Mouse (Mus musculus) ES-E14 (cell line): Measurements from ENCODE around the gene Msx3. TPM values are rescaled to one million over a fixed set of nuclear protein-coding genes. Genes with fewer than 3 reads are reported as not detected.
A peak's percentile ranks its signal among the peaks of the same experiment; 100 is the strongest.

ENCODE experiments used
- DNase-seq: peaks from one replicate; pipeline ENCODE4 v3.0.0-alpha.2; 2013; ENCODE audit warnings: low read depth, low spot score
- H3K27ac ChIP-seq: 2 replicates; pipeline ENCODE4 v1.5.1; 2012; ENCODE audit warnings: low read depth, mild to moderate bottlenecking, low read length, moderate library complexity, mixed read lengths; ENCODE audit not compliant: poor library complexity, insufficient read depth, severe bottlenecking
- H3K36me3 ChIP-seq: 2 replicates; pipeline ENCODE4 v1.6.1; 2012; ENCODE audit warnings: mild to moderate bottlenecking, low read length, moderate library complexity, mixed read lengths; ENCODE audit not compliant: control insufficient read depth, poor library complexity, insufficient read depth, severe bottlenecking
- H3K4me1 ChIP-seq, 2 experiments: fragments of 150-350 bp in 1 of 2; sonication (generic) in 1 of 2; 2 replicates each; pipeline ENCODE4 v1.6.1; 2012; ENCODE audit warnings: low read length in 2 of 2, mild to moderate bottlenecking in 1 of 2, mixed read lengths in 1 of 2; ENCODE audit not compliant: control insufficient read depth in 2 of 2, insufficient read depth in 2 of 2, poor library complexity in 1 of 2
- H3K4me3 ChIP-seq, 2 experiments: fragments of 150-350 bp in 1 of 2; sonication (generic) in 1 of 2; 2 replicates each; pipeline ENCODE4 v1.5.1; 2012; ENCODE audit warnings: low read length in 2 of 2, low read depth in 1 of 2, mild to moderate bottlenecking in 1 of 2, mixed read lengths in 1 of 2; ENCODE audit not compliant: insufficient read depth in 1 of 2, poor library complexity in 1 of 2, severe bottlenecking in 1 of 2
- H3K9ac ChIP-seq: 2 replicates; pipeline ENCODE4 v1.6.1; 2012; ENCODE audit warnings: low read depth, mild to moderate bottlenecking, low read length, mixed read lengths; ENCODE audit not compliant: poor library complexity, insufficient read depth, severe bottlenecking
- H3K9me3 ChIP-seq: fragments of 150-350 bp; sonication (generic); 2 replicates; pipeline ENCODE4 v1.6.1; 2012; ENCODE audit warnings: low read depth, mild to moderate bottlenecking, low read length; ENCODE audit not compliant: control insufficient read depth, insufficient read depth
- CHD2 ChIP-seq: IDR thresholded peaks from 2 replicates; pipeline ENCODE4 v1.6.1; 2014; ENCODE audit warnings: mild to moderate bottlenecking, low read depth, low read length, inconsistent platforms
- HCFC1 ChIP-seq: IDR thresholded peaks from 2 replicates; pipeline ENCODE4 v1.6.1; 2012; ENCODE audit warnings: low read length, inconsistent platforms, borderline replicate concordance; ENCODE audit not compliant: insufficient read depth
- MAFK ChIP-seq: IDR thresholded peaks from 2 replicates; pipeline ENCODE4 v1.6.1; 2014; ENCODE audit warnings: mild to moderate bottlenecking, low read depth, low read length, inconsistent platforms; ENCODE audit not compliant: insufficient read depth
- ZC3H11A ChIP-seq: IDR thresholded peaks from 2 replicates; pipeline ENCODE4 v1.6.1; 2012; ENCODE audit warnings: low read depth, mild to moderate bottlenecking, inconsistent platforms, low read length, borderline replicate concordance
- ZNF384 ChIP-seq: IDR thresholded peaks from 2 replicates; pipeline ENCODE4 v1.6.1; 2012; ENCODE audit warnings: low read depth, low read length, inconsistent platforms
- in situ Hi-C, 2 experiments: fragments of 600-800 bp; cut with MboI; formaldehyde crosslinking; loops; one replicate each; pipeline ENCODE4 v1.15.1; 2025; ENCODE audit warnings: low sequenced_read_pairs in 2 of 2, inconsistent platforms in 1 of 2; ENCODE audit not compliant: unreplicated experiment in 2 of 2
- total RNA-seq: library from RNA; depleted of rRNA; stranded (reverse); fragments of 300-350 nt; gene quantifications from 2 replicates; pipeline ENCODE4 v1.2.3, GENCODE M21; 2012; rRNA removed

Gene Msx3
- total RNA-seq = 0.16 and 0.27 TPM in 2 replicates

DNA sequence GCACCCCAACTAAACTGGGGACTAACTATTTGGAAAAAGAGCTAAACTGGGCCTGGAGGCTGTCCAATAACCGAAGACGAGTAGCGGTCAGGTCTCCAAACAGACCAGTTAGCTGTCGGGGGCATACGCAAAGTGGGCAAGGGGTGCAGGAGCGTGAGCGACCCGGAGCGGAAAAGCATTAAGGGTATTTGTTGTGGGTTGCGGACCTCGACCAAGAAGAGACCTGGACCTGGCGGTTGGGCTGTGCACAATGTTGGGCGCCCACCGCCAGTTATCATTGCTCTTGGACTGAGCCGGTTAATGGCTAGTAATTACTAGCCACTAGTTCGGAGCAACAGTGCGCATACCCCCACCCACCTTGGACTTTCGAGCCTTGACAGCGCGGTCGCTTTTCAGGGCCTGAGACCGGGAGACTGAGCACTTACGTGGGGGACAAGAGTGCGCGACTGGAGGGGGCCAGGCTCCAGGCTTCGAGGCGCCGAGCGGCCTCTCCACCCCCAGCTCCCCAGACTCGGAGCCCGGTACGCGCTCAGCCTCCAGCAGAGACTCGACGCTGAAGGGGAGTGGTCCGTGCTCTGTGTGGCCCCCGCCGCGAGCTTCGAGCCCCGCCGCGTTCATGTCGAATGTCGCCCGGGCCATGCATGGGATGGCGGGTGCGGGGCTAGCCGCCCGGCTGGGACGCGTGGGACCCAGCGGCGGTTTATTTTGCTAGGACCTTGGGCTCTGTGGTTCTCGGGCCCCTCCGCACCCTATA lies at the start of gene Msx3:
Msx3 (minus strand) TSS at position 729 of the 754 bp plus-strand sequence.
- Histone ChIP-seq H3K27ac (no peak within 1 kb of the TSS), H3K9ac (0 out of 2 replicates have a peak within 1 kb of the TSS, but pooled peaks have one; percentile 5), H3K4me3 (peak within 1 kb of the TSS; percentile 54 to 61), H3K9me3 (no peaks in the 10 kb centered on the region), H3K4me1 (no peaks in the 10 kb centered on the region), H3K36me3 (no peaks in the 10 kb centered on the region)
- TF ChIP-seq ZNF384 (no peak), HCFC1 (no peak), CHD2 (no peak), ZC3H11A (no peak), MAFK (no peak)
- no peak for DNase-seq
- in situ Hi-C loops = no loop called here

DNA sequence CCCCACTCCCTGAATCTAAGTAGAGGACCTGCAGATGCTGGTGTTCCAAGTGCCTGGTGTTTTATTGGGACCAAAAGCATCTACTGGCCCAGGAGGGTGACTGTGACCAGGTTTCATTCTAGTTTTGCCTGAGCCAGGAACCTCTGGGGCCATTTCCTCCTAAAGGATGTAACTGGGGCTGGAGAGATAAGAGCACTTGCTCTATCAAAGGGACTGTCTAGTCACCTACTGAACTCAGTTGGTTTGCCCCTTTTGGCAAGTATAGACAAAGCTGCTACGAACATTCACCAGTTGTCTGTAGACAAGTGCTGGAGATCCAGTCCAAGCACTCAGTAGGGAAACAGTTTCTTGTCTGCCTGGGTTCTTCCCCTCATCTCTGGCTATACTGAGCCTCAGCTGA lies 49.6 kb upstream of the Msx3 start:
- in situ Hi-C loops = no loop called here
- Histone ChIP-seq H3K4me3 (no peak overlapping the region), H3K9me3 (no peaks in the 10 kb centered on the region), H3K27ac (no peak overlapping the region), H3K9ac (no peak overlapping the region), H3K36me3 (no peaks in the 10 kb centered on the region), H3K4me1 (peaks cover 0 to 7% of the 10 kb centered on the region in 2 experiments; a peak in 2 of 4 replicates)
- TF ChIP-seq ZNF384 = no peak
- TF ChIP-seq CHD2 = no peak
- TF ChIP-seq ZC3H11A = no peak
- TF ChIP-seq MAFK = no peak
- TF ChIP-seq HCFC1 = no peak
- DNase-seq = no peak

DNA sequence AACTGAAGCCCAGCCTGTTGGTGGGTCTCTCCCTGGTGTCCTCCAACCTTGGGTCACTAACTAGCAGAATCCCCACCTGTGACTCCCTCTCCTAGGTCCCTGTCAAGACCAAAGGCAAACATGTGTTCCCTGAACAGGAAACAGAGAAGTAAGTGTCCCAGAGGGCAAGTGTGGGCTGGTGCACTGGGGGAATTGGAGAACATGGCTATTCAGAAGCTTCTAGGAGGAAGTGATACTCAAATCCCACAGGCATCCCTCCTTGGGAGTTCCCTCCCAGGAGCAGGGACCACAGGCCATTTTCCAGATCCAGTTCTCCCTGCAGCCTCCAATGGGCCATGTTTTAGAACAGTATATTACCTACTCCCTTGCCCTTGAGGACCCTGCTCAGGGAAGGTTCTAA lies 47.2 kb upstream of the Msx3 start:
- Histone ChIP-seq H3K9ac (no peak overlapping the region), H3K4me3 (no peak overlapping the region), H3K9me3 (no peaks in the 10 kb centered on the region), H3K36me3 (no peaks in the 10 kb centered on the region), H3K27ac (no peak overlapping the region), H3K4me1 (no peaks in the 10 kb centered on the region)
- in situ Hi-C loops = no loop called here
- DNase-seq = no peak
- TF ChIP-seq ZC3H11A = no peak
- no peak for TF ChIP-seq CHD2
- TF ChIP-seq ZNF384 = no peak
- TF ChIP-seq HCFC1 = no peak
- no peak for TF ChIP-seq MAFK

DNA sequence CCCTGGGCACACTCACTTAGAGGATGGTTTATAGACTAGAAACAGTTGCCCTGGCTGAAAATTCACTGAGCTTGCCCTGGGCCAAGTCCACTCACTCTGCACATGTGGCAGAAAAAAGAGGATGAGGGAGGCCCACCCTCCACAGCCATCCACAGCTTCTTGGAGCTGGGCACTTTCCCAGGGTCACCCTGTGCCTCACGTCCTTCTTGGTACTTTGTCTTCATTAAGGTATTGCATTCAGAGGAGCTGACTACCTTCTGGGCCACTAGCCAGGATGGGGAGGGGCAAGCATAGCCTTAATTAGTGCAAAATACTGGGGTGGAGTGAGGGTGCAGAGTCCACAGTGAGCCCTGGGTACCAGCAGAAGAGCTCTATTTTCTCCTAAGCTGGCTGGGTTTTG lies 46.7 kb upstream of the Msx3 start:
- no peak overlapping the region for H3K27ac ChIP-seq
- TF ChIP-seq ZNF384 = no peak
- TF ChIP-seq CHD2 = no peak
- TF ChIP-seq ZC3H11A = no peak
- no peak for TF ChIP-seq HCFC1
- TF ChIP-seq MAFK = no peak
- in situ Hi-C loops = no loop called here
- H3K36me3 ChIP-seq = no peaks in the 10 kb centered on the region
- no peak for DNase-seq
- H3K9ac ChIP-seq = no peak overlapping the region
- no peaks in the 10 kb centered on the region for H3K4me1 ChIP-seq
- no peaks in the 10 kb centered on the region for H3K9me3 ChIP-seq
- no peak overlapping the region for H3K4me3 ChIP-seq
